Mouse (Mus musculus) midbrain, embryonic 14.5 days (tissue): ENCODE measurements at regions not wholly inside any gene's neighbourhood (a gene's known extent, or its start where the extent isn't known, plus 50 kb on each side); places are given as distances from the start of the nearest gene placed in this dataset.
A peak's percentile ranks its signal among the peaks of the same experiment; 100 is the strongest.

ENCODE experiments used
- ATAC-seq: fragments of 200-750 bp; cut with Nextera tagmentation; 2 replicates; pipeline ENCODE4 v1.8.0; 2017; ENCODE audit warnings: moderate number of reproducible peaks, moderate library complexity; ENCODE audit not compliant: low FRiP score, low TSS enrichment
- DNase-seq: peaks from one replicate; pipeline ENCODE4 v3.0.0-alpha.2; 2015
- H3K27ac ChIP-seq: fragments of 300-500 bp; sonication (generic); replicated peaks from 2 replicates; pipeline ENCODE4 v1.5.1; 2014; ENCODE audit warnings: mild to moderate bottlenecking, low read depth, low read length, moderate library complexity
- H3K27me3 ChIP-seq: fragments of 300-500 bp; sonication (generic); 2 replicates; pipeline ENCODE4 v1.6.1; 2014; ENCODE audit warnings: low read length, control low read depth, mixed read lengths; ENCODE audit not compliant: control insufficient read depth, insufficient read depth
- H3K36me3 ChIP-seq: fragments of 300-500 bp; sonication (generic); 2 replicates; pipeline ENCODE4 v1.6.1; 2014; ENCODE audit warnings: low read length, control low read depth; ENCODE audit not compliant: control insufficient read depth, insufficient read depth
- H3K4me1 ChIP-seq: fragments of 300-500 bp; sonication (generic); 2 replicates; pipeline ENCODE4 v1.6.1; 2014; ENCODE audit warnings: mild to moderate bottlenecking, antibody characterized with exemption, low read length, control low read depth; ENCODE audit not compliant: control insufficient read depth, insufficient read depth
- H3K4me2 ChIP-seq: fragments of 300-500 bp; sonication (generic); 2 replicates; pipeline ENCODE4 v1.6.1; 2014; ENCODE audit warnings: mild to moderate bottlenecking, low read length, moderate library complexity
- H3K4me3 ChIP-seq: fragments of 300-500 bp; sonication (generic); replicated peaks from 2 replicates; pipeline ENCODE4 v1.5.1; 2014; ENCODE audit warnings: low read depth, low read length
- H3K9ac ChIP-seq: fragments of 300-500 bp; sonication (generic); replicated peaks from 2 replicates; pipeline ENCODE4 v1.6.1; 2014; ENCODE audit warnings: mild to moderate bottlenecking, low read length, moderate library complexity
- H3K9me3 ChIP-seq: fragments of 300-500 bp; sonication (generic); 2 replicates; pipeline ENCODE4 v1.6.1; 2016; ENCODE audit warnings: low read length, control low read depth, mixed read lengths; ENCODE audit not compliant: control insufficient read depth
- WGBS: fragments of 180-500 bp; shearing (Covaris S2); extraction: QIAGEN DNeasy Blood & Tissue Kit; methylation state at CpG from one replicate; pipeline ENCODE4 v1.1.7; 2014; 5-methylcytosine and 5-hydroxymethylcytosine counted together

DNA sequence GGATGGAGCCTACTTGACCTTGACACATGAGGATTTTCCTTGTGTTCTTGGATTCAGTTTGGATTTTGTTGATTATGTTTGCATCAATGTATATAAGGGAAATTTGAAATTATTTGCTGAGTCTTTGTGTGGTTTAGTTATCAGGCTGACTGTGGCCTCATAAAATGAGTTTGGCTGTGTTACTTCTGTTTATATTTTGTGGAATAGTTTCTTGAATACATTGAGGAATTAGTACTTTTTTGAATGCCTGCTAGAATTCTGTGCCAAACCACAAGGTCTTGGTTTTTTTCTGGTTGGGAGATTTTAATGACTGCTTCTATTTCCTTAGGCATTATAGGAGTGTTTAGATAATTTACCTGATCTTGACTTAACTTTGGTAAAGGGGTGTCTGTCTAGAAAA is 1018.5 kb downstream of the Zpld1 start:
- Histone ChIP-seq H3K4me3 (no peak overlapping the region), H3K4me1 (no peaks in the 10 kb centered on the region), H3K27ac (no peak overlapping the region), H3K9me3 (no peaks in the 10 kb centered on the region), H3K36me3 (no peaks in the 10 kb centered on the region), H3K4me2 (no peak overlapping the region), H3K9ac (no peak overlapping the region), H3K27me3 (no peaks in the 10 kb centered on the region)
- ATAC-seq (no peak), DNase-seq (no peak)

DNA sequence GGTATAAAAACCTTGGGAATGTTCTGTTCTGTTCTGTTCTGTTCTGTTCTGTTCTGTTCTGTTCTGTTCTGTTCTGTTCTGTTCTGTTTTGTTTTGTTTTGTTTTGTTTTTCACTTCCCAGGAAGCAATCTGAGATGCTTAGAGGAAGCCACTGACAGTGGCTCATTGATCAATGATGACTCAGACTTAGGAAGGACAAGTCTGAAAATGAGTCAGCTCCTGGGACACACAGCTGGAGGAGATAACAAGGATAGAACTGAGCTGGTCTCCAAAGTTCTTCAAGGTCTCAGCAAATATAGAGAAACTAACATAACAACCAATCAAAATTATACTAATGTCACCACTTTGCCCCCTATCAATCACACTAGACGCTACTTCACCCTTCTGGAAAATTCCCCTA is 1033.9 kb downstream of the Zpld1 start:
- no peak overlapping the region for H3K4me3 ChIP-seq
- no peak for ATAC-seq
- no peak for DNase-seq
- no peak overlapping the region for H3K27ac ChIP-seq
- 91% methylated on average over 1 of the region's 1 CpGs for WGBS
- H3K4me1 ChIP-seq = no peaks in the 10 kb centered on the region
- H3K36me3 ChIP-seq = no peaks in the 10 kb centered on the region
- no peaks in the 10 kb centered on the region for H3K27me3 ChIP-seq
- H3K9ac ChIP-seq = no peak overlapping the region
- no peaks in the 10 kb centered on the region for H3K9me3 ChIP-seq
- H3K4me2 ChIP-seq = no peak overlapping the region

- Histone ChIP-seq H3K36me3 (no peaks in the 10 kb centered on the region), H3K9ac (no peak overlapping the region), H3K27me3 (no peaks in the 10 kb centered on the region), H3K4me1 (no peaks in the 10 kb centered on the region), H3K9me3 (no peaks in the 10 kb centered on the region), H3K4me2 (no peak overlapping the region), H3K27ac (no peak overlapping the region), H3K4me3 (no peak overlapping the region)
- ATAC-seq (no peak), DNase-seq (peak; percentile 1)
- WGBS = 82% methylated on average over 1 of the region's 1 CpGs
Observed at GRCm38 (mm10) chr16:54259260-54259659, 1038.5 kb downstream of the Zpld1 start.

DNA sequence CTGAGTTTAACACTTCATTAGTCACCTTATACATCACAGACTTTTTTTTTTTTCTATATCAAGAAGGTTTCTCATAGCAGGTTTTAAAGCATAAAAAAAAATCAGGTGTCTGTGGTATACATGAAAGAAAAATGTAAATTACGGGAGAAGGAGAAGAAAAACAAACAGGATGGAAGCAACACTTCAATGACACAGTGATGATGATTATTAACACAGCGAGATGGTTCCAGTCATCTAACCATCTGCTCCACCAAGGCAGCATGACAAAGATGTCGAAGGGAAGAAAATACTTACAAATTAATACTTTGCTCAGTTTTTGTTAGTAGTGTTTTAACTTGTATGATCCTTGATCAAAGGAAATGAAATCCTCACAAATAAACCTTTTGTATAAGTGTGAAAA is 1050.9 kb downstream of the Zpld1 start:
- DNase-seq (no peak), ATAC-seq (no peak)
- H3K4me3 ChIP-seq = no peak overlapping the region
- H3K36me3 ChIP-seq = no peaks in the 10 kb centered on the region
- no peaks in the 10 kb centered on the region for H3K4me1 ChIP-seq
- H3K9me3 ChIP-seq = no peaks in the 10 kb centered on the region
- WGBS = 86% methylated on average over 3 of the region's 3 CpGs
- H3K9ac ChIP-seq = no peak overlapping the region
- H3K27ac ChIP-seq = no peak overlapping the region
- no peaks in the 10 kb centered on the region for H3K27me3 ChIP-seq
- no peak overlapping the region for H3K4me2 ChIP-seq

GRCm38 (mm10) chr16:54246386-54246785 is 1051.4 kb downstream of the Zpld1 start:
- no peak for ATAC-seq
- no peak overlapping the region for H3K4me3 ChIP-seq
- no peak overlapping the region for H3K4me2 ChIP-seq
- no peak overlapping the region for H3K27ac ChIP-seq
- H3K36me3 ChIP-seq = no peaks in the 10 kb centered on the region
- H3K27me3 ChIP-seq = no peaks in the 10 kb centered on the region
- no peaks in the 10 kb centered on the region for H3K9me3 ChIP-seq
- H3K9ac ChIP-seq = no peak overlapping the region
- DNase-seq = peak; percentile 1
- no peaks in the 10 kb centered on the region for H3K4me1 ChIP-seq
- 79% methylated on average over 5 of the region's 5 CpGs for WGBS

DNA sequence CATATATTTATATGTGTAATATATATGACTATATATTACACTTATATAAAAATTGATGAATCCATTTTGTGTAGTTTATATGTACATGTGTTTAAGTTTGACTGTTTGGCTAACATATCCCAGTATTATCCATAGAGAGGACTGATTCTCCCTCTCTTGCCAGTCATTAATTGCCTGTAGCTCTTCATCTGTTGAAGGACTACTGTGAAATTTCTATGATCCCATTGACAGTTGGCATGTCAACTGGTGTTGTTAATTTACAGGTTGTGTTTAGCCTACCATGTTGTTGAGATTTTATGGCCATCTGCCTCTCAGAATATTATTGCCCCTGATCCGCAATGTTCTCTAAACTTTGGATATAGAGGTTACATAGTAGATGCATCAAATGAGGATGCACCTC is 1058.3 kb downstream of the Zpld1 start:
- H3K27me3 ChIP-seq = no peaks in the 10 kb centered on the region
- H3K4me2 ChIP-seq = no peak overlapping the region
- no peak overlapping the region for H3K27ac ChIP-seq
- no peak overlapping the region for H3K4me3 ChIP-seq
- no peaks in the 10 kb centered on the region for H3K9me3 ChIP-seq
- H3K36me3 ChIP-seq = no peaks in the 10 kb centered on the region
- no peaks in the 10 kb centered on the region for H3K4me1 ChIP-seq
- DNase-seq (no peak), ATAC-seq (no peak)
- WGBS = 97% methylated on average over 1 of the region's 1 CpGs
- no peak overlapping the region for H3K9ac ChIP-seq

DNA sequence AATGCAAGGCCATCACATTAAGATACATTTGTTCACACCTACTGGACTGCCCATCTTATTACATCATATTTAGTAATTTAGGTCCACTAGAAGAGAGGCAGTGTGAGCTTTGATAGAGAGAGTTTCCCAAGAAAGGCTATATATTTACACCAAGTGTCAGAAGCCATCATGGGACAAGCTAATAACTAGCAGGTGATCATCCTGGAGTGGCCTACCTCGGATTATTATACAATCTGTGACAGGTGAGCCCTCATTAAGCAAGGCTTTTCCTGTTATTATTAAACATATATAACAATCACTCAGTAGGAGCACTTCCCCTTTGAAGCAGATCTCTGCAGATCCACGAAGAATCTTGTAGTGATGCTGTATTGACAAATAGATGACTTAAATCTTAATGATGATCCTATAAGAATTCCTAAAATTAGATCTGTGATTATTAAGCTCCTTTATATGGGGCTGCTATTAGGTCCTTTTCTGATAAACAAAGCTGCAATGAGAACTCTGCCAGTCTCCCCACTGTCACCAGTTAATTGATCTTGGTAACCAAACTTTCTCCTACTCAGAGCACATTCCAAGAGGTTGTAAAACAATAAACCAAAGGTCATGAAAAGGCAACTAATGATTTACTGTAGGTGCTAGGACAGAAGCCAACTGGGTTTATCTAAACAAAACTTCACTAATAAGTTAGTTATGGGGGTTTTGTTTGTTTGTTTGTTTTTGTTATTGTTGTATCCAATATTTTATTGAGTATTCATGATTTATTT is 1068.2 kb downstream of the Zpld1 start:
- ATAC-seq = no peak
- no peak overlapping the region for H3K4me2 ChIP-seq
- DNase-seq = no peak
- H3K27me3 ChIP-seq = no peaks in the 10 kb centered on the region
- H3K4me1 ChIP-seq = no peaks in the 10 kb centered on the region
- no peak overlapping the region for H3K4me3 ChIP-seq
- 0 out of 2 replicates have a peak, but pooled peaks cover 3% of the 10 kb centered on the region for H3K9me3 ChIP-seq
- no peak overlapping the region for H3K27ac ChIP-seq
- H3K9ac ChIP-seq = no peak overlapping the region
- no peaks in the 10 kb centered on the region for H3K36me3 ChIP-seq
- WGBS = 77% methylated on average over 2 of the region's 2 CpGs

DNA sequence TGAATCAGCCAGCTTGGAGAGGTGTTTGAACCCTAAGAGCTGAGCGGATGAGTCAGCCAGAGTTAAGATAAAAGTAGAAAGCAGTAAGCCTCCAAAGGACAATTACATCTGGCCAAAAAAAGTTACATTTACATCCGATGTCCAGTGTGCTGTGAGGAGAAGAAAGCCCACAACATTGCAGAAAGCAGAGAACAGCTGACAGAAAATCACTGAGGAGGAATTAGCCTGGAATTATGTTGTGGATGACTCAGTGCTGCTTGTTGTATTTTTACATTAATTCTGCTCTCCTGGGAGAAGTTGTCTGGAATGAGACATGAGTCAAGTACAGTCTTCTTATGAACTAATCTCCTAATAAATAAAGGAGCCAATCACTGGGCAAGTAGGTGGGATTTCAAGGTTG is 1071.6 kb downstream of the Zpld1 start:
- WGBS = 94% methylated on average over 2 of the region's 2 CpGs
- no peaks in the 10 kb centered on the region for H3K27me3 ChIP-seq
- no peak overlapping the region for H3K4me2 ChIP-seq
- no peak overlapping the region for H3K4me3 ChIP-seq
- H3K27ac ChIP-seq = no peak overlapping the region
- H3K4me1 ChIP-seq = no peaks in the 10 kb centered on the region
- no peak for DNase-seq
- no peak overlapping the region for H3K9ac ChIP-seq
- H3K9me3 ChIP-seq = 0 out of 2 replicates have a peak, but pooled peaks cover 3% of the 10 kb centered on the region
- H3K36me3 ChIP-seq = no peaks in the 10 kb centered on the region
- ATAC-seq = no peak

DNA sequence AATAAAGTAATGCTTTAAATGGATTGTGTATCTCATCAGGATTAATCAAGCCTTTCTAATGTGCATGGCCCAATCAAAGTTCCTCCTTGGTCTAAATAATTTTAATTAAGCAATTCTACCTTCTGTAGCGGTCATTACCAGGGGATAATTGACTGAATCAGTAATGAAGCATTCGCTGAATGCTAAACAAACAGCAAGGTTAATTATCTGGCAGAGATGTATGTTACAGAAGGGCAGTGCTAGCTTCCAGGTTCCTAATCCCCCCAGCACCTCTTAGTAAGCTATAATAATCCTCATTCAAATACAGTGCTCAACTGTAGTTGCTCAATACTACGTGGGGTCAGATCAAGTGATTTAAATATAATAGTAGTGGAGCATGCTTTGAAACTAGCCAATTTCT is 1102.6 kb downstream of the Zpld1 start:
- Histone ChIP-seq H3K27me3 (no peaks in the 10 kb centered on the region), H3K36me3 (no peaks in the 10 kb centered on the region), H3K27ac (no peak overlapping the region), H3K4me1 (no peaks in the 10 kb centered on the region), H3K9ac (no peak overlapping the region), H3K9me3 (no peaks in the 10 kb centered on the region), H3K4me2 (no peak overlapping the region), H3K4me3 (no peak overlapping the region)
- 47% methylated on average over 3 of the region's 3 CpGs for WGBS
- ATAC-seq (0 out of 2 replicates have a peak, but pooled peaks have one; percentile 55), DNase-seq (peak; percentile 28)
